Mouse (Mus musculus): ENCODE measurements around the gene Sept7.

DNA sequence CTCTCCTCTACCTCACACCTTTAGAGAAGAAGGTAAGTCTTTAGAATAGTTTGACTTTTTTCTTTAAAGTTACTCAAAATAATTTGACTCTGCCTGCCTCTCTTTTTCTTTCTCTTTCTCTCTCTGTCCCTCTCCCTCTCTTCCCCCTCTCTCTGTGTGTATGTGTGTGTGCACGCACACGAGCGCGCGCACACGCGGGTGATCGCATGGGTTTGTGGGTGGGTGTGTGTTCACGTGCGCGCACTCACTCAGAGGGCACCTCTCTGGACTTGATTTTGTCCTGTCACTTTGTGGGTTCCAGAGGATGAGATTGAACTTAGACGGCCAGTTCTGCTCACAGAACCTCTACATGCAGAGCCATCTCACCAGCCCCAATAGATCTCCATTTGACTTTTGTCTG is 105.3 kb downstream of the Sept7 start:
- no peak for TF ChIP-seq POLR2A (IDR thresholded peaks at IDR 0.05; ENCODE audit: borderline replicate concordance, insufficient read depth, low read length)
- TF ChIP-seq CTCF (IDR thresholded peaks at IDR 0.05; ENCODE audit: borderline replicate concordance, insufficient read depth, low read depth, low read length) = no peak

Data from cerebellum, adult 2 months (tissue).